Mouse (Mus musculus) left cerebral cortex, adult 8-10 months (tissue): ENCODE data around the gene Vrk2. TPM values are rescaled to one million over a fixed set of nuclear protein-coding genes. Genes with fewer than 3 reads are reported as not detected.

Experiments
- total RNA-seq, 4 experiments: library from RNA; stranded (reverse); gene quantifications; 2 replicates each; pipeline ENCODE4 v1.2.4; 2022

The Vrk2 gene
- total RNA-seq, 4 experiments from 2014 or later: 2.5 to 4.6 (median 3.7) TPM

Other genes with a start within 250 kb of the Vrk2 start
- 1 to 10 TPM; 8.1 to 9.9 (median 8.8) TPM for gene Fancl, start 207.9 kb downstream of the Vrk2 start, total RNA-seq
- not detected for gene Gm6899, start 758 bp downstream of the Vrk2 start, total RNA-seq